Mouse (Mus musculus) stomach, embryonic 14.5 days (tissue): ENCODE results near the gene Tmem41b. TPM values are rescaled to one million over a fixed set of nuclear protein-coding genes. Genes with fewer than 3 reads are reported as not detected.
"Not testable (repeated sequence)": the region's sequence is repeated elsewhere in the genome, so short reads cannot be mapped to it uniquely, and the experiment has no call there.

Source experiments
- ATAC-seq: fragments of 200-750 bp; cut with Nextera tagmentation; 2 replicates; pipeline ENCODE4 v1.8.0; 2017; ENCODE audit warnings: low read depth, moderate TSS enrichment; ENCODE audit not compliant: insufficient number of reproducible peaks, insufficient read depth, low FRiP score
- H3K27ac ChIP-seq: fragments of 300-500 bp; sonication (generic); 2 replicates; pipeline ENCODE4 v1.5.1; 2014; ENCODE audit warnings: mild to moderate bottlenecking, low read length, moderate library complexity, mixed read lengths
- H3K27me3 ChIP-seq: fragments of 300-500 bp; sonication (generic); 2 replicates; pipeline ENCODE4 v1.6.1; 2014; ENCODE audit warnings: low read length, control low read depth, mixed read lengths; ENCODE audit not compliant: control insufficient read depth, insufficient read depth
- H3K36me3 ChIP-seq: fragments of 300-500 bp; sonication (generic); 2 replicates; pipeline ENCODE4 v1.6.1; 2014; ENCODE audit warnings: mild to moderate bottlenecking, control low read depth, low read length, moderate library complexity, mixed read lengths; ENCODE audit not compliant: control insufficient read depth, insufficient read depth
- H3K4me1 ChIP-seq: fragments of 300-500 bp; sonication (generic); 2 replicates; pipeline ENCODE4 v1.6.1; 2014; ENCODE audit warnings: low read length, control low read depth, mixed read lengths; ENCODE audit not compliant: control insufficient read depth, insufficient read depth
- H3K4me2 ChIP-seq: fragments of 300-500 bp; sonication (generic); replicated peaks from 2 replicates; pipeline ENCODE4 v1.6.1; 2014; ENCODE audit warnings: low read depth, low read length, control low read depth
- H3K4me3 ChIP-seq: fragments of 300-500 bp; sonication (generic); 2 replicates; pipeline ENCODE4 v1.5.1; 2014; ENCODE audit warnings: low read depth, low read length, control low read depth
- H3K9ac ChIP-seq: fragments of 300-500 bp; sonication (generic); replicated peaks from 2 replicates; pipeline ENCODE4 v1.6.1; 2014; ENCODE audit warnings: low read depth, mild to moderate bottlenecking, control low read depth, low read length, moderate library complexity, mixed read lengths
- H3K9me3 ChIP-seq: fragments of 300-500 bp; sonication (generic); 2 replicates; pipeline ENCODE4 v1.6.1; 2016; ENCODE audit warnings: low read depth, low read length, control low read depth; ENCODE audit not compliant: control insufficient read depth
- WGBS: fragments of 180-500 bp; shearing (Covaris S2); extraction: QIAGEN DNeasy Blood & Tissue Kit; methylation state at CpG from one replicate; pipeline ENCODE4 v1.1.7; 2014; 5-methylcytosine and 5-hydroxymethylcytosine counted together
- polyA plus RNA-seq: library from polyadenylated mRNA; unstranded; fragments of >200 nt; fragmentation: Nextera tagmentation; extraction: Ambion mirVana; gene quantifications from 2 replicates; pipeline ENCODE4 v1.2.1, GENCODE M21; 2014

Gene Tmem41b
- polyA plus RNA-seq, 1 experiment from 2014 or later: 70.8 TPM

GRCm38 (mm10) chr7:109993157-109993959 lies 6.6 kb upstream of the Tmem41b start:
- Histone ChIP-seq H3K4me2 (no peak overlapping the region), H3K36me3 (no peaks in the 10 kb centered on the region), H3K4me3 (no peak overlapping the region), H3K27me3 (no peaks in the 10 kb centered on the region), H3K9me3 (no peaks in the 10 kb centered on the region), H3K9ac (no peak overlapping the region), H3K27ac (no peak overlapping the region), H3K4me1 (peaks cover 4% of the 10 kb centered on the region)
- no peak for ATAC-seq
- WGBS: 63% methylated on average over 2 of the region's 2 CpGs

DNA sequence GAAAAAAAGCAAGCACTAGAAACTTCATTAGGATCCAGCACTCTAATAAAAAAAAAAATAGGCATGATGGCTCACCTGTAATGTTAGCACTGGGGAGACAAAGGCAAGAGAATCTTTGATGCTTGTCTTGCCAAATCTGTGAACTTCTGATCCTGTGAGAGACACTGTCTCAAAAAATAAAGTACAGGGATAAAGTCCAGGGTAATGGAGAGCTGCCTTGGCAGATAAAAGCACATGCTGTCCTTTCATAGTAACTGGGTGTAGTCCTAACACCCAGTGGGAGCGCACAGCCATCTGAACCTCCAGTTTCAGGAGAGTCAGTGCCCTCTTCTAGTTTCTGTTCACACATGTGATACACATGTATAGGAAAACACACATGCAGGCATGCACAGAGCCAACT lies 4.6 kb upstream of the Tmem41b start:
- no peaks in the 10 kb centered on the region for H3K27me3 ChIP-seq
- no peak overlapping the region for H3K4me2 ChIP-seq
- no peak overlapping the region for H3K27ac ChIP-seq
- no peaks in the 10 kb centered on the region for H3K9me3 ChIP-seq
- no peak overlapping the region for H3K4me3 ChIP-seq
- 90% methylated on average over 1 of the region's 1 CpGs for WGBS
- H3K9ac ChIP-seq: no peak overlapping the region
- H3K36me3 ChIP-seq: no peaks in the 10 kb centered on the region
- peaks cover 4% of the 10 kb centered on the region for H3K4me1 ChIP-seq
- ATAC-seq: no peak

- Histone ChIP-seq H3K9me3 (no peaks in the 10 kb centered on the region), H3K4me2 (peak overlapping the region; percentile 72), H3K4me1 (0 out of 2 replicates have a peak, but pooled peaks cover 4% of the 10 kb centered on the region), H3K27me3 (no peaks in the 10 kb centered on the region), H3K36me3 (peaks cover 9% of the 10 kb centered on the region), H3K9ac (peak overlapping the region; percentile 76), H3K27ac (peak overlapping the region; percentile 67; the same call in 1 of the 2 replicates), H3K4me3 (peak overlapping the region; percentile 63)
- peak; percentile 98 for ATAC-seq
- under 1% methylated on average over 43 of the region's 43 CpGs for WGBS
These were observed 528 bp downstream of the Tmem41b start for GRCm38 (mm10) chr7:109986133-109986669.

- peak overlapping the region; percentile 63 for H3K4me3 ChIP-seq
- peaks cover 10% of the 10 kb centered on the region for H3K36me3 ChIP-seq
- 0 out of 2 replicates have a peak, but pooled peaks cover 4% of the 10 kb centered on the region for H3K4me1 ChIP-seq
- 0% methylated on average over 27 of the region's 27 CpGs for WGBS
- H3K9ac ChIP-seq: peak overlapping the region; percentile 76
- H3K27ac ChIP-seq: peak overlapping the region; percentile 21; the same call in 1 of the 2 replicates
- peak overlapping the region; percentile 72 for H3K4me2 ChIP-seq
- ATAC-seq: no peak; the same call in none of the 2 replicates
- H3K27me3 ChIP-seq: no peaks in the 10 kb centered on the region
- H3K9me3 ChIP-seq: no peaks in the 10 kb centered on the region
These were observed 1.0 kb downstream of the Tmem41b start for GRCm38 (mm10) chr7:109985661-109986132.

DNA sequence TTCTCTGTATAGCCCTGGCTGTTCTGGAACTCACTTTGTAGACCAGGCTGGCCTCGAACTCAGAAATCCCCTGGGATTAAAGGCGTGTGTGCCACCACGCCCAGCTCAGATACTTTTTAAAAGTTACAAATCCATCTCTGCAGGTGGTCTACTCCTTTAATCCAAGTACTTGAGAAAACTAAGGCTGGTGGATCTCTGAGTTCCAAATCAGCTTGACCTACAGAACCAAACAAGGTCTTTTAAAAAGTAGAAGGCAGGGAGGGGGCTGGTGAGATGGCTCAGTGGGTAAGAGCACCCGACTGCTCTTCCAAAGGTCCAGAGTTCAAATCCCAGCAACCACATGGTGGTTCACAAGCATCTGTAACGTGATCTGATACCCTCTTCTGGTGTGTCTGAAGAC lies 2.1 kb downstream of the Tmem41b start:
- H3K4me3 ChIP-seq, ATAC-seq, H3K4me1 ChIP-seq, H3K27me3 ChIP-seq, H3K27ac ChIP-seq, H3K9ac ChIP-seq, H3K9me3 ChIP-seq: not testable (repeated sequence)
- WGBS: 73% methylated on average over 5 of the region's 5 CpGs
- Histone ChIP-seq H3K4me2 (peak overlapping the region; percentile 72; the same call in 1 of the 2 replicates), H3K36me3 (peaks cover 21% of the 10 kb centered on the region)

- H3K36me3 ChIP-seq: peaks cover 49% of the 10 kb centered on the region
- not testable (repeated sequence) for H3K9ac ChIP-seq, H3K27me3 ChIP-seq, H3K4me3 ChIP-seq, H3K9me3 ChIP-seq, H3K27ac ChIP-seq, H3K4me1 ChIP-seq, ATAC-seq, H3K4me2 ChIP-seq
- 73% methylated on average over 5 of the region's 5 CpGs for WGBS
These were observed 9.6 kb downstream of the Tmem41b start for GRCm38 (mm10) chr7:109977131-109977530.

GRCm38 (mm10) chr7:109975966-109976715 lies 10.6 kb downstream of the Tmem41b start:
- Histone ChIP-seq H3K4me3 (no peak overlapping the region), H3K4me2 (no peak overlapping the region), H3K9me3 (no peaks in the 10 kb centered on the region), H3K27me3 (no peaks in the 10 kb centered on the region), H3K27ac (no peak overlapping the region), H3K9ac (no peak overlapping the region), H3K4me1 (no peaks in the 10 kb centered on the region), H3K36me3 (peaks cover 43% of the 10 kb centered on the region)
- no peak for ATAC-seq
- WGBS: 88% methylated on average over 6 of the region's 6 CpGs

GRCm38 (mm10) chr7:109969542-109969941 lies 17.2 kb downstream of the Tmem41b start:
- no peaks in the 10 kb centered on the region for H3K9me3 ChIP-seq
- no peak overlapping the region for H3K4me2 ChIP-seq
- no peak overlapping the region for H3K9ac ChIP-seq
- ATAC-seq: no peak
- H3K36me3 ChIP-seq: peaks cover 9% of the 10 kb centered on the region
- H3K27me3 ChIP-seq: no peaks in the 10 kb centered on the region
- H3K27ac ChIP-seq: peak overlapping the region; percentile 79
- H3K4me3 ChIP-seq: no peak overlapping the region
- peaks cover 7% of the 10 kb centered on the region; the same call in 1 of the 2 replicates for H3K4me1 ChIP-seq
